Mouse (Mus musculus) CD4-positive, CD25-positive, alpha-beta regulatory T cell, adult 2 months (primary cell): Measurements from ENCODE around the gene Gmfb.
A peak's percentile ranks its signal among the peaks of the same experiment; 100 is the strongest.
"Not testable (repeated sequence)": the region's sequence is repeated elsewhere in the genome, so short reads cannot be mapped to it uniquely, and the experiment has no call there.

Experiments used
- DNase-seq: peaks from one replicate; pipeline ENCODE4 v3.0.0-alpha.2; 2012; ENCODE audit warnings: low read depth, low spot score

Gene Gmfb

GRCm38 (mm10) chr14:46821873-46822716, at the start of gene Gmfb:
TSS of gene Gmfb (minus strand) at chr14:46822242.
- peak; percentile 96 for DNase-seq

- no peak for DNase-seq
Measured at GRCm38 (mm10) chr14:46862922-46863321, 40.9 kb upstream of the Gmfb start.

GRCm38 (mm10) chr14:46853677-46854076, 31.6 kb upstream of the Gmfb start:
- no peak for DNase-seq

- DNase-seq: no peak
Measured at GRCm38 (mm10) chr14:46849769-46850168, 27.7 kb upstream of the Gmfb start.

DNA sequence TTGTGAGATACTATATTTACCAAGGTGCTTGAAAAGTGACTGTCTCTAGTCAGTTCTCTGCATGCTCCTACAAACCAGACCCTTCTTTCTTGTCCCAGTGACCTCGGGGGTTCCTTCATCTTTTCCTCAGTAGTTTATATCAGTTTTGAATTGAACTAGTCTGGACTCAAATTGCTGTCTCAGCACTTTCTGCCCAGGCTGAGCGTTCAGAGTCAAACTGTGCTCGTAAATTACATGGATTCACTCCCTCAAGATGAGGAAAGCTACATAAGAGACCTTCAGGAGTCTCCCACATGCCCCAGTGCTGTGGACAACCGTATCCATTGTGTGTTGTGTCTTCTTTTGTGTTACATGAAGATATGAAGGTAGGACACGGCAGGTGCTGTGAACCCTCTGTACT, 26.7 kb upstream of the Gmfb start:
- DNase-seq: no peak

DNA sequence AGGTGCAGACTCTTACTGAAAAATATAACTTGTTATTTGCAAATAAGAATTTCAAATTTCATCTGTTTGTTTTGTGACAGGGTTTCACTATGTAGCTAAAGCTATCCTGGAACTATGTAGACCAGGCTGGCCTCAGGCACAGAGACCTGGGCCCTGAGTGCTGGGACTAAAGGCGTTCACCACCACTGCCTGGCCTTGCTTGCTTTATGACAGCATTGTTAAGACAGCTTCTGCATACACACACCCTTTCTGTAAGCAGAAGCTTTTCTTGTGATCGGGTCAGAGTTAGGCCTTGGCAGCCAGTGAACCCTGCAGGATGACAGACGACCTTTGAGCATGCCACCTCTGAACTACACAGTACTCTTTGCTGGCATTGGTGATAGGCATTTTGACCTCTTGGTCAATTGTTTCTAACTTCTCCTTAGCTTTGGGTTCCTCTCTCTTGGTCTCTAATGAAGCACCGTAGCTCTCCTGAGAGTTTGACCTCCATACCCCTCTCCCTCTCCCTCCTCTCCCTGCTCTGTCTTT, 26.1 kb upstream of the Gmfb start:
- DNase-seq: no peak

- DNase-seq: no peak
Measured at GRCm38 (mm10) chr14:46845706-46846105, 23.7 kb upstream of the Gmfb start.

- DNase-seq: no peak
Measured at GRCm38 (mm10) chr14:46839326-46839725, 17.3 kb upstream of the Gmfb start.

DNA sequence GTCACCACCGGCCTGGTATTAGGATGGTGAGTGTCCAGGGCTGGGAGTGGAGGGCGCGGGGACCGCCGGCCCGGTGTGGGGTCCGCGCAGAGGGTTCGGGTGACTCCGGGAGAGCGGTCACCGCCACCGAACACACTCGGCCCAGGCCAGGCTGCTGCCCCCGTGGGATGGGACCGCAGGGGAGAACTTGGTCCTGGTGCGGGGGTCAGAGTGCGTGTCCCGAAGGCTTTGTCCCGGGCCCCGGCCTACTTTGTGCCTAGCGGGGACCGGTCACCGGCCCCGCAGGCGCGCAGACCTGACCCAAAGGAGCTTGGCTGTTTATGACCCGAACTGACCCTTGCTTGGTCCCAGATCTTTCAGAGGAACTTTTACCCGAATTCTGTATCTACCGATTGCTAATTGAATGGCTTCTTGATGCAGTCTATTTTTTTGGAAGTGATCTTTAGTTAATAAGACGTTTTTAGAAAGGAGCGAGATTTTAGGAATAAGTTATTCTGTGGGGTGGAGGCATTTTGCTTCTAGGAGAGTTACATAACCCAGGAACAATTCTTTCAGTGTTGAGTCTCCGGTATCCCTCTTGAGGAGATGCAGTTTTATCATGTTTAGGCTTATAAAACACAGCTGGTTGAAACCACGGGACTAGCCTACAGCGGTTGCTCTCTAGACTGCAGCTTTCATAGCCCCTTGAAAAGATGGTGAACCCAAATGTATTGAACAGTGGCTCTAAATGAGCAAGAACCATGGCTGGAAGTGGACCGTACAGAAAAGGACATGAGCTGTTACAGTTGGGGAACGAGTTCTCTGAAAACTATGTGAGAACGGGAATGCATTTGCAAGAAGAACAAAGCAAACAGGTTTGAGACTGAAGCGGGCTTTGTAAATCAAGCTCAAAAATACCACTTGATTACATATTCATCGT, 10.6 kb upstream of the Gmfb start:
- peak; percentile 24 for DNase-seq

GRCm38 (mm10) chr14:46831837-46832333, 9.8 kb upstream of the Gmfb start, which contains the start of gene Cgrrf1:
TSS of gene Cgrrf1 (plus strand) at chr14:46832125.
- peak; percentile 92 for DNase-seq

- DNase-seq: peak; percentile 39
Measured at GRCm38 (mm10) chr14:46831295-46831694, 9.3 kb upstream of the Gmfb start.

GRCm38 (mm10) chr14:46827430-46827829, 5.4 kb upstream of the Gmfb start:
- DNase-seq: no peak

- no peak for DNase-seq
Measured at GRCm38 (mm10) chr14:46823996-46824395, 2.0 kb upstream of the Gmfb start.

- no peak for DNase-seq
Measured at GRCm38 (mm10) chr14:46821271-46821872, 670 bp downstream of the Gmfb start.

DNA sequence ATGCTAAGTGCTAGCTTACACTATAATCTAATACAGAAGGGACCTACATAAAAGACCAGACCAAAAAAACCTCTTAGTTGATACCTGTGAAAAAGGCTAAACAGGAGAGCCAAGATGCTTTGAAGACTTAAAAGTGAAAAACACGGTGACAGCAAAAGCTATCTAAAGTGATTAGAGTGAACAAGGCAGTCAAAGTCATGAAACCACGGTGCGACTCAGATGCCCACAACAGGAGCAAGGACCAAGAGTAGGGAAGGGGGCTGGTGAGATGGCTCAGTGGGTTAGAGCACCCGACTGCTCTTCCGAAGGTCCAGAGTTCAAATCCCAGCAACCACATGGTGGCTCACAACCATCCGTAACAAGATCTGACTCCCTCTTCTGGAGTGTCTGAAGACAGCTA, 2.1 kb downstream of the Gmfb start:
- DNase-seq: not testable (repeated sequence)

GRCm38 (mm10) chr14:46818743-46819142, 3.3 kb downstream of the Gmfb start:
- DNase-seq: peak; percentile 51

DNA sequence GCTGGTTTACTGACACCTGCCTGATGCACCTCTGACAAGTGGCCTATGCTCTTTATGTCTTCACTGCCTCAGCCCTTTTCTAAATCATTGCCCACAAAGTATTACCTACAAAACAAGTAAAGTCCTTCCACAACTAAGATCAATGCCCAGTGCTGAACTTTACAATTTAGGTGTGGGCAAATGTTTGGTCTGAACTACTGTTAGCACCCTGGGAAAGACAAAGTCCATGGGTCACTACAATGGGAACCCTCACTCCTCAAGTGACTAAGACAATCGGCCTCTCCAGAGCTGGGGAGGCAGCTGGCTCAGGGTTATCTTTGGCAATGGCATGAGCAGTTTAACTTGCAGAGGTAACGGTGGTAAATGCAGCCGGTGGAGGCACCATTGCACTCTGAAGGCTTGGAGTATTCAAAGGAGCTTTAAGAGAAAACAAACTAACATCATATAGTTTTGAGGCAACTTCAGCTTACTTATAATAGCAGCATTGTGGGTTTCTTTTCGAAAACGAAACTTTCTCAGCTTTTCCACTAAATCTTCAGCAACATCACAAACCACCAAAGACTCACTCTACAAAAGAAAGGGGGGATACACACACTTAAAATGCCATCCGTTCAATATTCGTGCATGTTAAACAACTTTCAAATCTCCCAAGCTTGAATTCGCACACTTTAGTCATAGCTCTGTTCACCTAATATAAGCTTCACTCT, 5.0 kb downstream of the Gmfb start:
- no peak for DNase-seq

DNA sequence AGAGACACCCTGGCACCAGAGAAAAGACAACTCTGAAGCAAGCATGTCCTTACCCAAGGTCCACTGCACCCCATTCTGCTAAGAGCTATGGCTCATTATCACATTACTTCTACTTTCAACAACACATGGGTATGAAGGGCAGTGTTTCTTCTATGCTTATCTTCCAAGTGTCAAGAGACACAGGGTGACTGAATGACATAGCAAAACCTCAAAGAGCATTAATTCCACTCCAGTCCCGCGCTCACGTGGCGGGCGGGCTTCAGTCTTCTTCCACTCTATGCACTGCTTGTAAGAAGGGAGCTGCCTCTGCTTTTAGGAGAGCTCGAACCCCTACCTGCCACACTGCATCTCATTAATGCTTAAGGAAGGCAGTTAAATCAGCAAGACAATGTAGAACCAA, 6.4 kb downstream of the Gmfb start:
- DNase-seq: no peak

- DNase-seq: no peak
Measured at GRCm38 (mm10) chr14:46807927-46808326, 14.1 kb downstream of the Gmfb start.

GRCm38 (mm10) chr14:46806186-46806585, 15.9 kb downstream of the Gmfb start:
- no peak for DNase-seq

- DNase-seq: no peak
Measured at GRCm38 (mm10) chr14:46803791-46804190, 18.3 kb downstream of the Gmfb start.
